Mouse (Mus musculus) hindbrain, embryonic 14.5 days (tissue): ENCODE results near the gene Thoc6. TPM values are rescaled to one million over a fixed set of nuclear protein-coding genes. Genes with fewer than 3 reads are reported as not detected.

ENCODE experiments used
- ATAC-seq: fragments of 200-750 bp; cut with Nextera tagmentation; 2 replicates; pipeline ENCODE4 v1.8.0; 2017; ENCODE audit warnings: moderate number of reproducible peaks, mild to moderate bottlenecking, moderate TSS enrichment, moderate library complexity; ENCODE audit not compliant: low FRiP score
- DNase-seq: peaks from one replicate; pipeline ENCODE4 v3.0.0-alpha.2; 2015; ENCODE audit warnings: low spot score
- H3K27ac ChIP-seq: fragments of 300-500 bp; sonication (generic); 2 replicates; pipeline ENCODE4 v1.5.1; 2014; ENCODE audit warnings: mild to moderate bottlenecking, moderate library complexity
- H3K27me3 ChIP-seq: fragments of 300-500 bp; sonication (generic); 2 replicates; pipeline ENCODE4 v1.6.1; 2014; ENCODE audit warnings: mild to moderate bottlenecking, low read length, mixed read lengths; ENCODE audit not compliant: control insufficient read depth, insufficient read depth
- H3K36me3 ChIP-seq: fragments of 300-500 bp; sonication (generic); replicated peaks from 2 replicates; pipeline ENCODE4 v1.6.1; 2014; ENCODE audit not compliant: control insufficient read depth, insufficient read depth
- H3K4me1 ChIP-seq: fragments of 300-500 bp; sonication (generic); replicated peaks from 2 replicates; pipeline ENCODE4 v1.6.1; 2014; ENCODE audit warnings: antibody characterized with exemption, low read length, mixed read lengths; ENCODE audit not compliant: control insufficient read depth, insufficient read depth
- H3K4me2 ChIP-seq: fragments of 300-500 bp; sonication (generic); replicated peaks from 2 replicates; pipeline ENCODE4 v1.6.1; 2014; ENCODE audit warnings: mild to moderate bottlenecking, moderate library complexity
- H3K4me3 ChIP-seq: fragments of 300-500 bp; sonication (generic); replicated peaks from 2 replicates; pipeline ENCODE4 v1.5.1; 2014; ENCODE audit warnings: mild to moderate bottlenecking, low read length
- H3K9ac ChIP-seq: fragments of 300-500 bp; sonication (generic); 2 replicates; pipeline ENCODE4 v1.6.1; 2014
- H3K9me3 ChIP-seq: fragments of 300-500 bp; sonication (generic); 2 replicates; pipeline ENCODE4 v1.6.1; 2016; ENCODE audit warnings: low read length; ENCODE audit not compliant: control insufficient read depth
- WGBS: fragments of 180-500 bp; shearing (Covaris S2); extraction: QIAGEN DNeasy Blood & Tissue Kit; methylation state at CpG from one replicate; pipeline ENCODE4 v1.1.7; 2014; 5-methylcytosine and 5-hydroxymethylcytosine counted together
- polyA plus RNA-seq: library from polyadenylated mRNA; unstranded; fragments of >200 nt; fragmentation: Nextera tagmentation; extraction: Ambion mirVana; gene quantifications from 2 replicates; pipeline ENCODE4 v1.2.1, GENCODE M21; 2014

The Thoc6 gene
- polyA plus RNA-seq = 39.7 and 40.0 TPM in 2 replicates

DNA sequence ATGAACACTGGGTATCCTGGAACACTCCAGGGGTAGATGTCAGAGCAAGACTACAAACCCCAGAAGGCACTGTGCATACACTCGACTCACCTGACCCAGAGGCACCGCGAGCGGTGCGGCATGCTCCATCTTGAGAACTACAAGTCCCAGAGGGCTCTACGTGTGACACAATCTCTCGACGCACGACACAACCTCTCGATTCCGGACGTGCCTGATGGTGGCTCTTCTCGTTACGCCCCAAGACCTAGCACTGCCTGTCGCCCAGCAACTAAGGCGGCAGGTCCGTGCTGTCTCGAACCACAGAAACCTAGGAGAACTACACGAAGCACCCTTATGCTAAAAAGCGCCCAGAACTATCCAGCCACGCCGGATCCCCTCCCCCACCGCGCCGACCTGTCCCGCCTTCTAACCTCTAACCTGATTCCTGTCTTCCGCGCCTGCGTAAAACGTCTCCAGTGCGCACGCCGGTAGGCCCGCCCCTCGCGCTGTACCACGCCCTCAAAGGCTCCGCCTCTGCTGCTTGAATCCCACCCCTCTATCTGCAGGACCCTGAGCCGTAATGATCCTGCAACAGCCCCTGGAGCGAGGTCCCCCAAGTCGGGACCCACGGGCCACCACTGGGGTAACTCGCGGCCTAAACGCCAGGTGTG, at the start of gene Thoc6, which contains the start of gene Hcfc1r1:
Thoc6 (minus strand) TSS at position 459 of the 650 bp plus-strand sequence.
Hcfc1r1 (plus strand) TSS at position 173 of the 650 bp plus-strand sequence.
- no peaks in the 10 kb centered on the region for H3K9me3 ChIP-seq

DNA sequence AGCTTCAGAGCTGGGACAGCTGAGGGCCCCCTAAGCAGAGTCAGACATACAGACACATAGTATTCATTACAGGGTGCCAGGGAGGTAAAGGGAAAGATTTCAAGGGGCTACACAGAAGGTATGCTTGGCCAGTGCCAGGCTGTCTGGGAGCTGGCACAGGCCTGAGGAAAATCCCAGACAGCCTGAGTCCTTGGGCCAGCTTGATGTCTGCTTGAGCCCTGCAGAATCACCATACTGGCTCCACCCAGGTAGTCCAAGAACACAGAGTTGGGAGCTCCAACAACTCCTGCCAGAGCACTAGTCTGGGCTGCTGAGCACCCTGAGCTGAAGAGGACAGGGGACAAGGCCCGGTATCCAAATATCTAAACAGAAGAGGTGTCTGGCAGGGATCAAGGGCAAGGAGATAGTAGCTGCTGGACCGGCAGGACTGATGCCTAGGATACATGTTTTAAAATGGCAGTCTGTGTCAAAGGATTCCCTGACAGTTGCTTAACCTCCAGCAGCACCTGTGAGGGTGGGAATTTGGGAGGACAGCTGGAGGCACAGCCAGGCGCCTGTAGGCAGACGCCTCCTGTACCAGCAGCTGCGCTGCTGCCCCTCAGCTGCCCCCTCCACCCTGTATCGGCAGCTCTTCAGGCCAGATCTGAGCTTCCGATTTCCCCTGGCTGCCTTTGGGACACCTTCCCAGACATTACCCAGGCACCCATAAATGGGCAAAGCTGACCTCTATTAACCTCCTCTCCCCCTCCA, 48.9 kb upstream of the Thoc6 start, which contains the start of gene 1520401A03Rik:
1520401A03Rik (minus strand) TSS at position 408 of the 750 bp plus-strand sequence.
- H3K27me3 ChIP-seq = no peaks in the 10 kb centered on the region
- no peak within 1 kb of the TSS for H3K9ac ChIP-seq
- H3K36me3 ChIP-seq = no peaks in the 10 kb centered on the region
- no peaks in the 10 kb centered on the region for H3K9me3 ChIP-seq
- H3K27ac ChIP-seq = no peak within 1 kb of the TSS
- DNase-seq = no peak
- H3K4me2 ChIP-seq = no peak within 1 kb of the TSS
- no peak for ATAC-seq
- no peak within 1 kb of the TSS for H3K4me3 ChIP-seq
- peaks cover 3% of the 10 kb centered on the region; the same call in 1 of the 2 replicates for H3K4me1 ChIP-seq
- WGBS = 70% methylated on average over 7 of the region's 7 CpGs

More for the DNA sequence above, at the start of gene Thoc6, which contains the start of gene Hcfc1r1:
- Histone ChIP-seq H3K36me3 (peaks cover 15% of the 10 kb centered on the region), H3K4me1 (peaks cover 26% of the 10 kb centered on the region), H3K4me2 (peak within 1 kb of the TSS; percentile 77), H3K27ac (peak within 1 kb of the TSS; percentile 88), H3K4me3 (peak within 1 kb of the TSS; percentile 58), H3K27me3 (peaks cover 36% of the 10 kb centered on the region), H3K9ac (peak within 1 kb of the TSS; percentile 83)
- under 1% methylated on average over 45 of the region's 45 CpGs for WGBS
- DNase-seq (peak; percentile 92), ATAC-seq (peak; percentile 94)

DNA sequence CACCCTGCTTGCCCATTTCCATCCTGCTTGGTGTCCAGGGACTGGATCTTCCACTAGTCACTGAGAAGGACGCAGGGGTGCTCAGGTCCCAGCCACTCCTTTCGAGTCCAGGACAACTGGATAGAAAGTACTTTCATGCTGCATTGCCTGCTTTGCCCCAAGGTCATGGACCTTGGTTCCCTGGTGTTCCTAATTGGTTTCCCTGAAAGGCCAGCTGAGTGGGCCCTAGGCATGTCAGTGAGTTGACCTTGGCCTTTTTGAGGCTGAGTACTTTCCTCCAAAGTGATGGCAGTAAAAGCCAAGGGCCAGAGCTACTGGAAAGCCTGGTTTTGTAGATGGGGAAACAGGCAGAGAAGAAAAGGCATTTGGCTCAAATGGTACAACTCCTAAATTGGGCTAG, 48.2 kb upstream of the Thoc6 start:
- DNase-seq (no peak), ATAC-seq (no peak)
- Histone ChIP-seq H3K9ac (no peak overlapping the region), H3K27ac (no peak overlapping the region), H3K4me1 (peaks cover 3% of the 10 kb centered on the region; the same call in 1 of the 2 replicates), H3K4me3 (no peak overlapping the region), H3K36me3 (no peaks in the 10 kb centered on the region), H3K4me2 (no peak overlapping the region), H3K27me3 (no peaks in the 10 kb centered on the region), H3K9me3 (no peaks in the 10 kb centered on the region)
- WGBS = 87% methylated on average over 2 of the region's 2 CpGs

DNA sequence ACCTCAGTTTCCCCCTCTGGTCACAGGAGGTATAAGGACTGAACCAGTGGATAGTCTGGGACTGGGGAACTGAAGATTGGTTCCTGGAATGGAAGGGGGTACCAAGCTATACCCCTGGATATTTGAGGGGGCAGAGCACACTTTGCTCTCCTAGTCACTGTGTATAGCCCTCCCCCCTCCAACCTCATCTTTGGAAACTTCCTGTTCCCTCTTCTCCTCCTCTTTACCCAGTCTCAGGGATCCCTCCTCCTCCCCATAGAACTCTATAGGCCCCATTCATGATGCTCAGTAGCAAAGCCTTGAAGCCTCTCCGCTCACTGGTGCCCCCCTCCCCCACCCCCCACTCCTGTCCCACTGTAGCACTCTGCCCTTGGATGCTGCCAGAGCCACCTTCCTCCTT, 45.8 kb upstream of the Thoc6 start:
- H3K9ac ChIP-seq = no peak overlapping the region
- DNase-seq (no peak), ATAC-seq (no peak; the same call in 1 of the 2 replicates)
- no peaks in the 10 kb centered on the region for H3K36me3 ChIP-seq
- no peak overlapping the region for H3K4me3 ChIP-seq
- 33% methylated on average over 1 of the region's 1 CpGs for WGBS
- H3K27me3 ChIP-seq = no peaks in the 10 kb centered on the region
- H3K4me1 ChIP-seq = no peaks in the 10 kb centered on the region
- no peak overlapping the region for H3K4me2 ChIP-seq
- H3K27ac ChIP-seq = no peak overlapping the region
- H3K9me3 ChIP-seq = no peaks in the 10 kb centered on the region

DNA sequence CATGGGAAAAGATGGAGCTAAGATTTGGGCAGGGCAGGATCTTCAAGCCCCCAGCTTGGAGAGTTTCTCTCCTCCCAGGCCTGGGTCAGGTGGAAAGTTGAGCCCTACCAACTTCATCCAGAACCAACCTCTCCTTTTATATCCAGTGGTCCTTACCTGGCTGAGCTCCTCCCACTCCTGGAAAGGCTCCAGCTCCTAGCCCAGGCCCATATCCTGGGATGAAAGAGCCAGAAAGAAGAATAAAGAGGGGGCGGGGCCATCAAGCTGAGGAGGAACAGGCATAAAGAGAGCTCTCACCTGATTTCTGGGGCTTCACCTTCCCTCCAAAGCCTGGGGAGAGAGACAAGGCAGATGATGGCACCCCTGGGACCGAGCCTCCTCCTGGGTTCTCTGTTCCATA, 43.3 kb upstream of the Thoc6 start:
- 50% methylated on average over 2 of the region's 2 CpGs for WGBS
- Histone ChIP-seq H3K9ac (no peak overlapping the region), H3K27me3 (no peaks in the 10 kb centered on the region), H3K4me1 (no peaks in the 10 kb centered on the region), H3K4me3 (no peak overlapping the region), H3K27ac (no peak overlapping the region), H3K9me3 (no peaks in the 10 kb centered on the region), H3K36me3 (no peaks in the 10 kb centered on the region), H3K4me2 (no peak overlapping the region)
- ATAC-seq = no peak
- DNase-seq = no peak

DNA sequence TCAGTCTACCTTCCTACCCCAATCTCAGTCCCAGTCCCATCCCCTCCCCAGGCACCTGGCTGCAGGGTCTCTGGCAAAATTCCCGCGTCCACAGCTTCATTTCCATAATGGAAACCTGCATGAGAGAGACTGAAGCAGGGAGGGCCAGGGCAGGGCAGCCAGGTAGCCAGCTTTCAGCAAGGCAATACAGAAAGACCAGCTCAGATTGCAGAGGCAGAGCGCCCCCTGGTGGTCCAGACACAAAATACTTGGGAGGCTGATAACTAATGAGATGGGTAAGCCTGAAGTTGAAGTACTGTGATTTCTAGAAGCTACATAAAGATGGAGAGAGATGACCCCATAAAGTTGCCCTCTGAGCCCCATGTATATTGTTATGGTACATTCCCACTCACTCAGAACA, 32.5 kb upstream of the Thoc6 start:
- ATAC-seq = peak; percentile 47
- H3K36me3 ChIP-seq = no peaks in the 10 kb centered on the region

DNA sequence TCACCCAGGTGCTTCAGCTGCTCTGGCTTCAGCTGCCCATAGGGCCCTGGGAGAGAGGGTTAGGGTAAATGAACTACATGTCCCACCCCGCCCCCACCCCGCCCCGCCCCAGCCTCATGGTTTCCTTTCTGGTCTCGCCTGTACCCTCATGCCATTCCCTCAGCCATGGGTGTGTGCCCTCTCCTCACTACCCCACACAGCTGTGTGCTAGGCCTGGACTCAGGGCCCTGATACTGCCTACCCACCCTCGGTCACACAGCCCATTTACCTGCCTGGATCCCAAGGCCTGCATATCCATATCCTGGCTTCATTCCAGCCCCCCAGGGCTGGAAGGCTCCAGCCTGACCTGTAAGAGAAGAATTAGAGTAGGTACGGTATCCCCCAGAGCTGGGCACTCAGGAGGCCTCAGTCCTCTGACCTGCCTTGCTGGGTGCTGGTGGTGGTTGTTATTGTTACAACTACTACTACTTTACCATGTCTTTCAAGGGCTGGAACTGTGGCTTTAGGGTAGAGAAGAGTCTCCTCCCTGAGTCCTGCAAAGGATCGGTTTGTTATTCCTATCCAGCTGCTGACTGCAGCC, 31.9 kb upstream of the Thoc6 start:
- 0 out of 2 replicates have a peak, but pooled peaks have one; percentile 28 for ATAC-seq
- Histone ChIP-seq H3K4me1 (no peaks in the 10 kb centered on the region), H3K27ac (no peak overlapping the region), H3K4me2 (no peak overlapping the region), H3K36me3 (no peaks in the 10 kb centered on the region), H3K9ac (no peak overlapping the region), H3K4me3 (no peak overlapping the region), H3K9me3 (no peaks in the 10 kb centered on the region), H3K27me3 (peaks cover 23% of the 10 kb centered on the region; the same call in 1 of the 2 replicates)
- WGBS = 81% methylated on average over 7 of the region's 7 CpGs
- DNase-seq = no peak

More for the DNA sequence above, 32.5 kb upstream of the Thoc6 start:
- DNase-seq = peak; percentile 85
- Histone ChIP-seq H3K4me3 (no peak overlapping the region), H3K4me2 (no peak overlapping the region), H3K27ac (no peak overlapping the region), H3K9me3 (no peaks in the 10 kb centered on the region), H3K9ac (no peak overlapping the region), H3K4me1 (no peaks in the 10 kb centered on the region), H3K27me3 (peaks cover 19% of the 10 kb centered on the region; the same call in 1 of the 2 replicates)
- WGBS = 0% methylated on average over 3 of the region's 3 CpGs

DNA sequence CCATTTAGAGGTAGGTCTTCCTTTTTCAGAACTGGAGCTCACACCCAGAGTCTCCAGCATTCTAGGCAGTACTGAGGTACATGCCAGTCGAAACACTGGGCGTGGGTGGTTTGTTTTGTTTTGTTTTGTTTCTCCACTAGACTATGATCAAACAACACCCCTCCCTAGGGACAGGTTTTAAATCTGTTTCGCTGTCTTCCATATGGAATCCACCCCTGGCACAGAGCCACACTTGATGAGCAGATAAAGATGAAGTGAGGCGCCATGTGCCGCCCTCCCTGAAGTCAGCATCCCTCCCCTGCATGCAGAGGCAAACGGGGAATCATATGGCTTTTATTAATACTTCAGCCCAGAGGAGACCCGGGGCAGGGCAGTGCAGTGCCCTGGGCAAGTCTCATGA, 31.1 kb upstream of the Thoc6 start:
- Histone ChIP-seq H3K9me3 (no peaks in the 10 kb centered on the region), H3K4me1 (no peaks in the 10 kb centered on the region), H3K4me2 (no peak overlapping the region), H3K9ac (no peak overlapping the region), H3K4me3 (no peak overlapping the region), H3K27me3 (peaks cover 19% of the 10 kb centered on the region; the same call in 1 of the 2 replicates), H3K27ac (no peak overlapping the region), H3K36me3 (no peaks in the 10 kb centered on the region)
- WGBS = 36% methylated on average over 7 of the region's 7 CpGs
- ATAC-seq (no peak), DNase-seq (no peak)

DNA sequence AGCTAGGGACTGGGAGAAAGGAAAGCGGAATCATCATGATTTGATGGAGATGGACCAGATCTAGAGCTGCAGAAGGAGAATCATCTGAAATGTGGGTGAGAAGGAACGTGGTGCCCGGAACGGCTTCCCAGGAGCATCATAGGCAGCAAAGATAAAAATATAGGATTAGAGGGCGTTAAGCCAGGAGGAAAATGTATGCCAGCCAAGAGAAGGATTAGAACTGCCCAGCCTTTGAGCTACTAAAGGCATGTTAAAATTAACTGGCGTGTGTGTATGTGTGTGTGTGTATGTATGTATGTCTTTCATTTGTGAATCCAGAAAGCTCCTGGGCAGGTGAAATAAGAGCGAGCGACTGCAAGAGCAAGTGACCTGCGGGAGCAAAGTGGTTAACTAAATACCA, 29.6 kb upstream of the Thoc6 start:
- Histone ChIP-seq H3K9me3 (no peaks in the 10 kb centered on the region), H3K27me3 (peaks cover 30% of the 10 kb centered on the region), H3K4me1 (no peaks in the 10 kb centered on the region; the same call in 1 of the 2 replicates), H3K27ac (no peak overlapping the region), H3K4me2 (no peak overlapping the region), H3K4me3 (no peak overlapping the region), H3K9ac (no peak overlapping the region), H3K36me3 (no peaks in the 10 kb centered on the region)
- DNase-seq = no peak
- no peak for ATAC-seq
- WGBS = 88% methylated on average over 9 of the region's 9 CpGs
